Mouse (Mus musculus) CD4-positive helper T cell, adult 2 months (primary cell): ENCODE data around the gene Milr1.
A peak's percentile ranks its signal among the peaks of the same experiment; 100 is the strongest.

Experiments
- DNase-seq: peaks from one replicate; pipeline ENCODE4 v3.0.0-alpha.2; 2012; ENCODE audit warnings: low read depth, missing footprints, low spot score

Gene Milr1

GRCm38 (mm10) chr11:106776960-106777359 lies 25.9 kb downstream of the Milr1 start:
- DNase-seq: no peak

GRCm38 (mm10) chr11:106777395-106777794 lies 26.4 kb downstream of the Milr1 start:
- peak; percentile 36 for DNase-seq

- DNase-seq: peak; percentile 55
Observed at GRCm38 (mm10) chr11:106778132-106778531, 27.1 kb downstream of the Milr1 start.

- no peak for DNase-seq
Observed at GRCm38 (mm10) chr11:106778589-106779387, 27.8 kb downstream of the Milr1 start.

- peak; percentile 99 for DNase-seq
Observed at GRCm38 (mm10) chr11:106779388-106780088, 28.5 kb downstream of the Milr1 start, which contains the start of gene Polg2. TSS of gene Polg2 (minus strand) at chr11:106779537.

GRCm38 (mm10) chr11:106780089-106780425 lies 29.0 kb downstream of the Milr1 start:
- no peak for DNase-seq

- peak; percentile 48 for DNase-seq
Observed at GRCm38 (mm10) chr11:106780590-106781220, 29.7 kb downstream of the Milr1 start.

GRCm38 (mm10) chr11:106782271-106782670 lies 31.2 kb downstream of the Milr1 start:
- peak; percentile 32 for DNase-seq

- peak; percentile 48 for DNase-seq
Observed at GRCm38 (mm10) chr11:106782841-106783764, 32.1 kb downstream of the Milr1 start.

- no peak for DNase-seq
Observed at GRCm38 (mm10) chr11:106784476-106784875, 33.5 kb downstream of the Milr1 start.

- no peak for DNase-seq
Observed at GRCm38 (mm10) chr11:106785043-106785442, 34.0 kb downstream of the Milr1 start.

- DNase-seq: peak; percentile 91
Observed at GRCm38 (mm10) chr11:106787131-106788025, 36.4 kb downstream of the Milr1 start.

GRCm38 (mm10) chr11:106788026-106788774 lies 37.2 kb downstream of the Milr1 start:
- peak; percentile 99 for DNase-seq

GRCm38 (mm10) chr11:106788775-106789459 lies 37.9 kb downstream of the Milr1 start, which contains the start of the genes Ddx5 and Cep95:
TSS of gene Ddx5 (minus strand) at chr11:106789185.
TSS of gene Cep95 (plus strand) at chr11:106789252.
- peak; percentile 99 for DNase-seq

GRCm38 (mm10) chr11:106789649-106790048 lies 38.6 kb downstream of the Milr1 start:
- DNase-seq: no peak

- peak; percentile 30 for DNase-seq
Observed at GRCm38 (mm10) chr11:106793846-106794245, 42.8 kb downstream of the Milr1 start.

- no peak for DNase-seq
Observed at GRCm38 (mm10) chr11:106795679-106796078, 44.7 kb downstream of the Milr1 start.

- no peak for DNase-seq
Observed at GRCm38 (mm10) chr11:106802069-106802627, 51.1 kb downstream of the Milr1 start.
